Mouse (Mus musculus) lung, adult 18-20 months (tissue): ENCODE measurements around the gene Gkn1.

ENCODE experiments used
- DNase-seq, 2 experiments: peaks; one replicate each; pipeline ENCODE4 v3.0.0; 2022; ENCODE audit warnings: mixed read lengths in 2 of 2

Gkn1 gene

DNA sequence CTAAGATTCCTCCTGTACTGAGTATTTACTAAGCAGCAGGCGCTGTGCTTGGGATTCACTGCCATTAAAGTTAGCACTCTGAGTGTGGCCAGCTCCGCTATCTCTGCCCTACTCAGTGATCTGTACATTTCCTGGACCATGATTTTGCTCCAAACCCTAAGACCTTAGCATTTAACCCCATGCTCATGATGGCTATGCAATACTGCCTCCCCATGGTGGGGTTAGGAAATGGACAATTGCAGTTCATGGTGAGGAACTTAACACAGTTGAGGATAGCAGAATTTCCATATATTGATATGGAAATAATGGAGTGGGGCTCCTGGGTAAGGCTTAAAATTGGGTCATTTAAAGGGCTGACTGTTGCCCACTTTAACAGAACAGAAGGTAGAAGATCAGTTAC is 27.4 kb downstream of the Gkn1 start:
- peak; percentile 41 to 52 for DNase-seq

DNA sequence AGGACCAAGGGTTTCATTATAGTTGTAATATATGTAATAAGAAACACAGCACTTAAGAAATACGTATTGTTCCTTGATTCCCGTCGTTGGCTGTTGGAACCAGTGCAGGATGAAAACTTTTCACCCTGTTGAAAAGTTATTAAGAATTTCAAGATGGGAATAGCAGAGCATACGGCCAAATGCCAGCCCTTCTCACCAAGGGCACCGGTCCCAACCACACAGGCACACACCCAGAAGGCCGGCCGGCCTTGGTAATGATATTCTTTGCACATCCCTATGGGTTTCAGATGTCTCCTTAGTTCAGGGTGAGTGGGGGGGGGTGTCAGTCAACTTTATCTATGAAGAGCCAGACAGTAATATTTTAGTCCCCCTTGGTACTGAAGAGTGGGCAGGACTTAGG is 32.1 kb downstream of the Gkn1 start:
- DNase-seq: no peak

DNA sequence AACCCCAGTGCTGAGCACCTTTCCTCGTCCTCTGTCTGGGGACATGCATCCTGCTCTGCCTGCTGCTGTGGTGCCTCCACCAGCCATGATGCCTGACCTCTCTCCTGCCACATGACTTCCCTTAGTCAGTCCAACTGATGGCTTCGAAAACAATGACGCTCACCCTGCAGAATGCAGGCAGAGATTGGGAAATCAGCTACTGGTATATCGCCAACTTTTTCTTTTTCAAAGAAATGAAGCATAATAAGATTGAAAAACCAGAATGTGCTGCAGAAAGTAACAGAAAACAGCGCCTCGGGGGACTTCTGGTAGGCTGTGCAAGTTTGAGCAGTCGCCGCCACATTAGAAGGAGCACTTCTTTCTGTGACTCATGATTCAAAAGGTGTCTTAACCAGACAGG is 33.8 kb downstream of the Gkn1 start:
- peak; percentile 45 to 52 for DNase-seq

DNA sequence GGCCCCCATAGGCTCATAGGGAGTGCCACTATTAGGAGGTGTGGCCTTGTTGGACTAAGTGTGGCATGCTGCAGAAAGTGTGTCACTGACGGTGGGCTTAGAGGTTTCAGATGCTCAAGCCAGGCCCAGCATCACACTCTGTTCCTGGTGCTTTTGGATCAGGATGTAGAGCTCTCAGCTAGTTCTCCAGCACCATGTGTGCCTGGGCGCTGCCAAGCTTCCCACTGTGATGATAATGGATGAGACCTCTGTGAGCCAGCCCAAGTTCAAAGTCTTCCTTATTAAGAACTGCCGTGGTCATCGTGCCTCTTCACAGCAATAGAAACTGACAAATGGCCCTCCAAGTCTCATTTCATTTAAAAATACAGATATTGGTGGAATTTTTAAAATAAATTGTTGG is 38.0 kb downstream of the Gkn1 start:
- no peak for DNase-seq

DNA sequence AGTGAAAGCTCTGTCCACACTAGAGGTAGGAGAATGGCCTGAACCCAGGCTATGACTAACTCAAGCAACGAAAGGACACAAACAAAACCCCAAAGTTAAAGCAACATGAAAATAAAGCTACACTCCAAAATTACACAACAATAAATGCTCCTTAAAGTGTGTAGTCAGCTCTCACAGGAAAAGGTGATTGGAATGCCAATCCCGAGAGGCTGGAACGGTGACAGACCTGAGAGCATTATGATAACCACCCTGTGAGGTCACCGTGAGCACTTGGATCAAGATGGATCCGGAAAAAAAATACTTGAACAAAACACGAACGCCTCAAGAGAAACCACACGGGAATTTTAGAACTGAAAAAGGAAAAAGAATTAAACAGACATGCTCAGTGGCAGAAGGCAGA is 46.3 kb downstream of the Gkn1 start:
- DNase-seq: peak; percentile 49 to 62

DNA sequence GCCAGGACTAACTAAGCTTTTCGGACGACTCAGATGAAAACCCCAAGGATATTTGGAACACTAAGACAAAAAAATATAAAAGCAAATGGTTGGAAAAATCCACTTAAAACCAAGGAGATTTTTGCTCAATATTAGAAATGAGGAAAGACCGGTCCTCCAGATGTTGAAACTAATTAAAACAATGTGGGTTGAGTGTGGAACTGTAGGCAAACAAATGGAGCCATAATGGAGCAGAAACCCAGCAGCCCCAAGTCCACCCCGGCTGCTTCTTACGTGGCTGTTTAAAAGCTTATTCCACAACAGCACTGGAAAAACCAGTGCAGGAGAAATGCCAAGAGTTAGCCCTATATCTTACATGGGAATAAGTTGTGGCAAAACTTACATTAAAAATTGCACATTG is 48.0 kb downstream of the Gkn1 start:
- DNase-seq: no peak

DNA sequence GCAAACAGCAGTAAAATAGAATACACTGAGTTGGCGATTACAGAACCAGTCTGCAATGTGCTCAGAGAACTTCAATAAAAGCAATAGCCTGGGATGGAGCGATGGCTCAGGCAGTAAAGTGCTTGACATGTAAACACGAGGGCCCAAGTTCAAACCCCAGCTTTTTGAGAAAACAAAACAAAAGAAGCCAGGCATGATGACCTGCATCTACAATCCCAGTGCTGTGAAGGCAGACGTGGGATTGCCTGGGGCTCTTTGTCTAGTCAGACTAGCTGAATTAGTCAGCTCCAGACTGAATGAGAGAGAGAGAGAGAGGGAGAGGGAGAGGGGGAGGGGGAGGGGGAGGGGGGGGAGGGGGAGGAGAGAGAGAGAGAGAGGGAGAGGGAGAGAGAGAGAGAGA is 48.8 kb downstream of the Gkn1 start:
- DNase-seq: no peak
